Mouse (Mus musculus): ENCODE results near the gene Tmem91. TPM values are rescaled to one million over a fixed set of nuclear protein-coding genes. Genes with fewer than 3 reads are reported as not detected.

Gene Tmem91
- total and polyA plus RNA-seq, 2 experiments from 2014 or later, result 94.4 to 186 TPM

GRCm38 (mm10) chr7:25632679-25633078 lies 42.3 kb downstream of the Tmem91 start:
- no peaks in the 10 kb centered on the region for H3K9me3 ChIP-seq (ENCODE audit: low read length)
- no peak overlapping the region for H3K4me3 ChIP-seq (ENCODE audit: low read depth, low read length)
- no peak for TF ChIP-seq CTCF (IDR thresholded peaks at IDR 0.05)
- WGBS, result 91% methylated on average over 5 of the region's 5 CpGs
- DNase-seq (ENCODE audit: low spot score) (no peak), ATAC-seq (ENCODE audit: low FRiP score) (no peak)
- no peak overlapping the region for H3K27ac ChIP-seq (ENCODE audit: low read depth, low read length)
- H3K9ac ChIP-seq (replicated peaks; ENCODE audit: low read length, poor library complexity, severe bottlenecking), result no peak overlapping the region
- H3K4me1 ChIP-seq (ENCODE audit: insufficient read depth, low read length), result no peaks in the 10 kb centered on the region
- H3K4me2 ChIP-seq (ENCODE audit: low read depth, low read length, poor library complexity, severe bottlenecking), result no peak overlapping the region
- peaks cover 13% of the 10 kb centered on the region for H3K27me3 ChIP-seq (ENCODE audit: insufficient read depth, low read length)
- H3K36me3 ChIP-seq (ENCODE audit: insufficient read depth, low read length), result peaks cover 58% of the 10 kb centered on the region

GRCm38 (mm10) chr7:25628323-25628620 lies 46.7 kb downstream of the Tmem91 start:
- WGBS, result 72% methylated on average over 8 of the region's 8 CpGs

GRCm38 (mm10) chr7:25627431-25628322 lies 47.3 kb downstream of the Tmem91 start:
- no peak overlapping the region for H3K27ac ChIP-seq (ENCODE audit: low read depth, low read length)
- H3K4me1 ChIP-seq (ENCODE audit: insufficient read depth, low read length), result no peaks in the 10 kb centered on the region
- H3K9me3 ChIP-seq (ENCODE audit: low read length), result no peaks in the 10 kb centered on the region
- ATAC-seq (ENCODE audit: low FRiP score) (no peak), DNase-seq (ENCODE audit: low spot score) (no peak)
- peak overlapping the region; percentile 32 for H3K4me2 ChIP-seq (ENCODE audit: low read depth, low read length, poor library complexity, severe bottlenecking)
- H3K36me3 ChIP-seq (ENCODE audit: insufficient read depth, low read length), result peaks cover 50% of the 10 kb centered on the region
- 19% methylated on average over 33 of the region's 38 CpGs for WGBS
- no peak overlapping the region for H3K9ac ChIP-seq (replicated peaks; ENCODE audit: low read length, poor library complexity, severe bottlenecking)
- H3K4me3 ChIP-seq (ENCODE audit: low read depth, low read length), result peak overlapping the region; percentile 9; the same call in 1 of the 2 replicates
- no peak for TF ChIP-seq CTCF (IDR thresholded peaks at IDR 0.05)
- H3K27me3 ChIP-seq (ENCODE audit: insufficient read depth, low read length), result peaks cover 13% of the 10 kb centered on the region

More at GRCm38 (mm10) chr7:25628323-25628620, 46.7 kb downstream of the Tmem91 start:
- Histone ChIP-seq H3K4me3 (ENCODE audit: low read depth, low read length) (no peak overlapping the region), H3K4me2 (ENCODE audit: low read depth, low read length, poor library complexity, severe bottlenecking) (no peak overlapping the region), H3K27me3 (ENCODE audit: insufficient read depth, low read length) (peaks cover 13% of the 10 kb centered on the region), H3K36me3 (ENCODE audit: insufficient read depth, low read length) (peaks cover 50% of the 10 kb centered on the region), H3K9me3 (ENCODE audit: low read length) (no peaks in the 10 kb centered on the region), H3K27ac (ENCODE audit: low read depth, low read length) (no peak overlapping the region), H3K9ac (replicated peaks; ENCODE audit: low read length, poor library complexity, severe bottlenecking) (no peak overlapping the region), H3K4me1 (ENCODE audit: insufficient read depth, low read length) (no peaks in the 10 kb centered on the region)
- DNase-seq (ENCODE audit: low spot score), result no peak
- TF ChIP-seq CTCF (IDR thresholded peaks at IDR 0.05), result no peak
- ATAC-seq (ENCODE audit: low FRiP score), result no peak

- Histone ChIP-seq H3K4me1 (ENCODE audit: insufficient read depth, low read length) (no peaks in the 10 kb centered on the region), H3K36me3 (ENCODE audit: insufficient read depth, low read length) (peaks cover 49% of the 10 kb centered on the region), H3K4me2 (ENCODE audit: low read depth, low read length, poor library complexity, severe bottlenecking) (peak within 1 kb of the TSS; percentile 32), H3K9me3 (ENCODE audit: low read length) (no peaks in the 10 kb centered on the region), H3K9ac (replicated peaks; ENCODE audit: low read length, poor library complexity, severe bottlenecking) (no peak within 1 kb of the TSS), H3K27ac (ENCODE audit: low read depth, low read length) (no peak within 1 kb of the TSS), H3K4me3 (ENCODE audit: low read depth, low read length) (peak within 1 kb of the TSS; percentile 9; the same call in 1 of the 2 replicates), H3K27me3 (ENCODE audit: insufficient read depth, low read length) (peaks cover 13% of the 10 kb centered on the region)
- WGBS, result 25% methylated on average over 28 of the region's 29 CpGs
- DNase-seq (ENCODE audit: low spot score), result no peak
- TF ChIP-seq CTCF (IDR thresholded peaks at IDR 0.05), result no peak
- no peak for ATAC-seq (ENCODE audit: low FRiP score)
Measured at GRCm38 (mm10) chr7:25626509-25627430, 48.2 kb downstream of the Tmem91 start, which contains the start of gene B3gnt8. Gene B3gnt8 (plus strand): TSS chr7:25626654.

- no peak for DNase-seq (ENCODE audit: low spot score)
- peaks cover 13% of the 10 kb centered on the region for H3K27me3 ChIP-seq (ENCODE audit: insufficient read depth, low read length)
- no peak for ATAC-seq (ENCODE audit: low FRiP score)
- WGBS, result 79% methylated on average over 10 of the region's 10 CpGs
- H3K4me3 ChIP-seq (ENCODE audit: low read depth, low read length), result no peak overlapping the region
- H3K9ac ChIP-seq (replicated peaks; ENCODE audit: low read length, poor library complexity, severe bottlenecking), result no peak overlapping the region
- H3K4me2 ChIP-seq (ENCODE audit: low read depth, low read length, poor library complexity, severe bottlenecking), result no peak overlapping the region
- H3K4me1 ChIP-seq (ENCODE audit: insufficient read depth, low read length), result no peaks in the 10 kb centered on the region
- peak; percentile 60 for TF ChIP-seq CTCF (IDR thresholded peaks at IDR 0.05)
- no peaks in the 10 kb centered on the region for H3K9me3 ChIP-seq (ENCODE audit: low read length)
- H3K36me3 ChIP-seq (ENCODE audit: insufficient read depth, low read length), result peaks cover 42% of the 10 kb centered on the region
- H3K27ac ChIP-seq (ENCODE audit: low read depth, low read length), result no peak overlapping the region
Measured at GRCm38 (mm10) chr7:25625594-25626250, 49.2 kb downstream of the Tmem91 start.
